Mouse (Mus musculus): Measurements from ENCODE around the gene Pfdn4.

DNA sequence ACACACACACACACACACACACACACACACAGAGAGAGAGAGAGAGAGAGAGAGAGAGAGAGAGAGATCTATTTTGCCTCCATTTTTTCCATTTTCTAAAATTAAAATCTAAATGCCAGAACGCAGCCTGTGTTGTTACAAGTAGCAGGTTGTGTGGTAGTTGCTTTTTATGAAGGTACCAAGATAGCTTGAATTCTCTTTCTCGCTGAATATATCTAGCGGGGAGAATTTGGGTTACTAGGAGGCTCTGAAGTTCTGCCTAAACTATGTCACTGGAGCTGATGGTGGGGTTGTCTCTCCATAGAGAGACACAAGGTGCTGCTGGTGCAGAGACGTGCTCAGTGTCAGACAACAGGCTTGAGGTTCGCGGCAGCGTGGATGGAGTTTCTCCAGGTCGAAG, 68.8 kb downstream of the Pfdn4 start:
- no peak for TF ChIP-seq CTCF (IDR thresholded peaks at IDR 0.05; ENCODE audit: borderline replicate concordance, extremely low read depth, insufficient read depth, insufficient read length)
- TF ChIP-seq POLR2A (IDR thresholded peaks at IDR 0.05; ENCODE audit: borderline replicate concordance, extremely low read depth, insufficient read depth, insufficient read length, poor library complexity, severe bottlenecking) = no peak
